Mouse (Mus musculus) hindbrain, embryonic 10.5 days (tissue): ENCODE data around the gene Smim27. TPM values are rescaled to one million over a fixed set of nuclear protein-coding genes. Genes with fewer than 3 reads are reported as not detected.

Source experiments
- DNase-seq: peaks from one replicate; pipeline ENCODE4 v3.0.0-alpha.2; 2017; ENCODE audit warnings: low spot score
- H3K27ac ChIP-seq: fragments of 300-500 bp; sonication (generic); 2 replicates; pipeline ENCODE4 v1.5.1; 2016; ENCODE audit warnings: mild to moderate bottlenecking, moderate library complexity
- H3K27me3 ChIP-seq: fragments of 300-500 bp; sonication (generic); 2 replicates; pipeline ENCODE4 v1.6.1; 2016; ENCODE audit warnings: mild to moderate bottlenecking; ENCODE audit not compliant: poor library complexity, insufficient read depth, severe bottlenecking
- H3K36me3 ChIP-seq: fragments of 300-500 bp; sonication (generic); 2 replicates; pipeline ENCODE4 v1.6.1; 2016; ENCODE audit warnings: mild to moderate bottlenecking, moderate library complexity
- H3K4me1 ChIP-seq: fragments of 300-500 bp; sonication (generic); replicated peaks from 2 replicates; pipeline ENCODE4 v1.6.1; 2016; ENCODE audit warnings: mild to moderate bottlenecking
- H3K4me3 ChIP-seq: fragments of 300-500 bp; sonication (generic); 2 replicates; pipeline ENCODE4 v1.5.1; 2016; ENCODE audit warnings: mild to moderate bottlenecking, moderate library complexity
- H3K9me3 ChIP-seq: fragments of 300-500 bp; sonication (generic); 2 replicates; pipeline ENCODE4 v1.6.1; 2016; ENCODE audit warnings: mild to moderate bottlenecking, moderate library complexity
- WGBS: fragments of 180-500 bp; shearing (Covaris S2); methylation state at CpG from one replicate; pipeline ENCODE4 v1.1.7; 2016; 5-methylcytosine and 5-hydroxymethylcytosine counted together
- polyA plus RNA-seq: library from polyadenylated mRNA; unstranded; fragments of >200 nt; fragmentation: Nextera tagmentation; extraction: Ambion mirVana; gene quantifications from 2 replicates; pipeline ENCODE4 v1.2.1, GENCODE M21; 2016

The Smim27 gene
- polyA plus RNA-seq, 1 experiment from 2014 or later = 26.6 TPM

DNA sequence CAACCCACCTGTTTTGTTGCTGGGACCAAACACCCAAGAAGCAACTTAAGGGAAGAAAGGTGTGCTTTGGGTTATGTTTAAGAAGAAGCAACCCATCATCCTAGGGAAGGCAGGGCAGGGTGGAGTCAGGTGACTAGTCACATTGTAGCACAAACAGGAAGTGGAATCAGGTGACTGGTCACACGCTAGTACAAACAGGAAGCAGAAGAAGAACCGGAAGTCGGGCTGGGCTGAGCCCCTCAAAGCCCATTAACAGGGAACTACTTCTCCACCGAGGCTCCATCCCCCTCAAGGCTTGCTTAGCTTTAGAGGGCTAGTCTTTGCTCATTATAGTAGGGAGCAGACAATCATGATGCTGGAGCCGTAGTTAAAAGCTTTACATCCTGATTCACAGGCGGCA lies 43.6 kb downstream of the Smim27 start:
- Histone ChIP-seq H3K27me3 (no peaks in the 10 kb centered on the region), H3K9me3 (no peaks in the 10 kb centered on the region), H3K4me1 (no peaks in the 10 kb centered on the region), H3K27ac (no peak overlapping the region), H3K36me3 (no peaks in the 10 kb centered on the region), H3K4me3 (no peak overlapping the region)
- 89% methylated on average over 6 of the region's 6 CpGs for whole genome bisulfite sequencing
- no peak for DNase-seq

- no peak overlapping the region for H3K27ac ChIP-seq
- DNase-seq = no peak
- no peaks in the 10 kb centered on the region for H3K4me1 ChIP-seq
- no peaks in the 10 kb centered on the region for H3K27me3 ChIP-seq
- 87% methylated on average over 3 of the region's 3 CpGs for WGBS
- no peaks in the 10 kb centered on the region for H3K9me3 ChIP-seq
- no peaks in the 10 kb centered on the region for H3K36me3 ChIP-seq
- H3K4me3 ChIP-seq = no peak overlapping the region
These were observed 48.0 kb downstream of the Smim27 start for GRCm38 (mm10) chr4:40317404-40317803.

Other genes with a start within 250 kb of the Smim27 start
- gene Aco1, start 126.5 kb upstream of the Smim27 start, polyA plus RNA-seq = 54.9 and 56.2 TPM in 2 replicates
- gene Ddx58, start 29.8 kb upstream of the Smim27 start, polyA plus RNA-seq = 2.1 and 4.2 TPM in 2 replicates
- 38.4 and 45.2 TPM in 2 replicates for gene Topors, start 271 bp downstream of the Smim27 start, polyA plus RNA-seq
- 317 and 344 TPM in 2 replicates for gene Ndufb6, start 9.8 kb downstream of the Smim27 start, polyA plus RNA-seq
- 0.25 and 0.61 TPM in 2 replicates for gene Tmem215, start 202.6 kb downstream of the Smim27 start, polyA plus RNA-seq